In the genomic region with DNA sequence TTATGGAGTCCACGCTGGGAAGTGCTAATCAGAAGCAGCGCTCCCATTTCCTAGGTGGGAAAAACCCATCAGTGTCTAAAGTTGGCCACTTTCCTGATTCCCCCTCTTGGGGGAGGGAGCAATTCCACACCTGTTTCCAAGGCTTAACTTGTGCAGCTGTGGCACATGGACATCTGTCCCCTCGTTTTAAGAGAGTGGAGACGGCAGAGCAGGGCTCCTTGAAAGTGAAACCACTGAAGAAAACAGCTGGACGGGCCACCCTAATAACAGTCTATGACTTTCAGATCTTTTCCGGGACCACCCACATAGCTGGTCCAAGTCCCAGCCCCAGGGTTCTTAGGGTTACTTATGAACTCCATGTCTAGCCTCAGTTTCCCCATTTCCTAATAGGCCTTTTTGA, we compare ENCODE assay signal across 8 mouse cellular contexts.
DNase-seq lines count a peak whose midpoint lies in the region; ATAC-seq and TF ChIP-seq lines count a peak whose summit lies in the region.

No protein-coding gene starts in this region.

- TF ChIP-seq CTCF in gastrocnemius, adult 2 months (IDR thresholded peaks at IDR 0.05), result no peak

- H3K9me3 ChIP-seq in embryonic facial prominence, embryonic 11.5 days (replicated peaks; ENCODE audit: control insufficient read depth, low read length), result no peaks in the 10 kb centered on the region

- WGBS in embryonic facial prominence, embryonic 11.5 days, result 24% methylated on average over 6 of the region's 6 CpGs

- no peak overlapping the region for H3K4me2 ChIP-seq in embryonic facial prominence, embryonic 11.5 days (ENCODE audit: low read depth, low read length)

- peaks cover 14% of the 10 kb centered on the region for H3K4me1 ChIP-seq in embryonic facial prominence, embryonic 11.5 days (ENCODE audit: control insufficient read depth, insufficient read depth, low read length)

- no peak overlapping the region for H3K9ac ChIP-seq in embryonic facial prominence, embryonic 11.5 days (replicated peaks; ENCODE audit: low read length)

- H3K4me3 ChIP-seq in gastrocnemius, adult 2 months, result peak overlapping the region; percentile 53
- H3K4me3 ChIP-seq in embryonic facial prominence, embryonic 11.5 days (ENCODE audit: low read depth, low read length), result no peak overlapping the region

- DNase-seq in gastrocnemius, adult 2 months, result peak; percentile 37
- DNase-seq in gastrocnemius, postnatal 25 days, result no peak
- DNase-seq in embryonic facial prominence, embryonic 11.5 days (ENCODE audit: low spot score), result peak; percentile 45
- DNase-seq in heart, postnatal 36 days, result peak; percentile 20 to 48
- DNase-seq in lung, postnatal 4 days, result peak; percentile 22 to 31
- DNase-seq in frontal cortex, postnatal 14 days (ENCODE audit: low spot score in 2 of 2), result no peak
- no peak for DNase-seq in right cerebral cortex, adult 18-20 months
- DNase-seq in spleen, postnatal 36 days (ENCODE audit: low spot score in 2 of 2), result no peak

- peak overlapping the region; percentile 67 for H3K27ac ChIP-seq in gastrocnemius, adult 2 months
- H3K27ac ChIP-seq in embryonic facial prominence, embryonic 11.5 days (replicated peaks; ENCODE audit: low read depth, low read length), result peak overlapping the region; percentile 80

- intact Hi-C loops in gastrocnemius, adult 2 months (cut with DNase I), result no loop called here
- intact Hi-C loops in heart, postnatal 36 days (cut with DNase I), result loop anchor here (5.0 kb wide), 1 partner anchor 49 kb away; no protein-coding TSS in a partner anchor

- no peaks in the 10 kb centered on the region for H3K27me3 ChIP-seq in embryonic facial prominence, embryonic 11.5 days (ENCODE audit: control insufficient read depth, insufficient read depth, low read length)

- no peaks in the 10 kb centered on the region for H3K36me3 ChIP-seq in embryonic facial prominence, embryonic 11.5 days (replicated peaks; ENCODE audit: control insufficient read depth, insufficient read depth, low read depth, low read length)

- no peak for ATAC-seq in embryonic facial prominence, embryonic 11.5 days (replicated peaks; ENCODE audit: insufficient number of reproducible peaks, low FRiP score, low TSS enrichment, low read depth)

Comparison
In these comparisons a context has a peak if more than half of its experiments do, and no peak if none do; other contexts are left out.
1. DNase-seq: peak in gastrocnemius, adult 2 months (single experiment), embryonic facial prominence, embryonic 11.5 days (single experiment), heart, postnatal 36 days (2 of 2) and lung, postnatal 4 days (2 of 2); none in gastrocnemius, postnatal 25 days (single experiment), frontal cortex, postnatal 14 days (0 of 2), right cerebral cortex, adult 18-20 months (single experiment) and spleen, postnatal 36 days (0 of 2).